Mouse (Mus musculus) ES-E14 (cell line): ENCODE measurements around the gene Abhd2. TPM values are rescaled to one million over a fixed set of nuclear protein-coding genes. Genes with fewer than 3 reads are reported as not detected.

Experiments used
- DNase-seq: peaks from one replicate; pipeline ENCODE4 v3.0.0-alpha.2; 2013; ENCODE audit warnings: low read depth, low spot score
- H3K27ac ChIP-seq: 2 replicates; pipeline ENCODE4 v1.5.1; 2012; ENCODE audit warnings: low read depth, mild to moderate bottlenecking, low read length, moderate library complexity, mixed read lengths; ENCODE audit not compliant: poor library complexity, insufficient read depth, severe bottlenecking
- H3K36me3 ChIP-seq: 2 replicates; pipeline ENCODE4 v1.6.1; 2012; ENCODE audit warnings: mild to moderate bottlenecking, low read length, moderate library complexity, mixed read lengths; ENCODE audit not compliant: control insufficient read depth, poor library complexity, insufficient read depth, severe bottlenecking
- H3K4me1 ChIP-seq, 2 experiments: fragments of 150-350 bp in 1 of 2; sonication (generic) in 1 of 2; 2 replicates each; pipeline ENCODE4 v1.6.1; 2012; ENCODE audit warnings: low read length in 2 of 2, mild to moderate bottlenecking in 1 of 2, mixed read lengths in 1 of 2; ENCODE audit not compliant: control insufficient read depth in 2 of 2, insufficient read depth in 2 of 2, poor library complexity in 1 of 2
- H3K4me3 ChIP-seq, 2 experiments: fragments of 150-350 bp in 1 of 2; sonication (generic) in 1 of 2; 2 replicates each; pipeline ENCODE4 v1.5.1; 2012; ENCODE audit warnings: low read length in 2 of 2, low read depth in 1 of 2, mild to moderate bottlenecking in 1 of 2, mixed read lengths in 1 of 2; ENCODE audit not compliant: insufficient read depth in 1 of 2, poor library complexity in 1 of 2, severe bottlenecking in 1 of 2
- H3K9ac ChIP-seq: 2 replicates; pipeline ENCODE4 v1.6.1; 2012; ENCODE audit warnings: low read depth, mild to moderate bottlenecking, low read length, mixed read lengths; ENCODE audit not compliant: poor library complexity, insufficient read depth, severe bottlenecking
- H3K9me3 ChIP-seq: fragments of 150-350 bp; sonication (generic); 2 replicates; pipeline ENCODE4 v1.6.1; 2012; ENCODE audit warnings: low read depth, mild to moderate bottlenecking, low read length; ENCODE audit not compliant: control insufficient read depth, insufficient read depth
- CHD2 ChIP-seq: IDR thresholded peaks from 2 replicates; pipeline ENCODE4 v1.6.1; 2014; ENCODE audit warnings: mild to moderate bottlenecking, low read depth, low read length, inconsistent platforms
- HCFC1 ChIP-seq: IDR thresholded peaks from 2 replicates; pipeline ENCODE4 v1.6.1; 2012; ENCODE audit warnings: low read length, inconsistent platforms, borderline replicate concordance; ENCODE audit not compliant: insufficient read depth
- MAFK ChIP-seq: IDR thresholded peaks from 2 replicates; pipeline ENCODE4 v1.6.1; 2014; ENCODE audit warnings: mild to moderate bottlenecking, low read depth, low read length, inconsistent platforms; ENCODE audit not compliant: insufficient read depth
- ZC3H11A ChIP-seq: IDR thresholded peaks from 2 replicates; pipeline ENCODE4 v1.6.1; 2012; ENCODE audit warnings: low read depth, mild to moderate bottlenecking, inconsistent platforms, low read length, borderline replicate concordance
- ZNF384 ChIP-seq: IDR thresholded peaks from 2 replicates; pipeline ENCODE4 v1.6.1; 2012; ENCODE audit warnings: low read depth, low read length, inconsistent platforms
- in situ Hi-C, 2 experiments: fragments of 600-800 bp; cut with MboI; formaldehyde crosslinking; loops; one replicate each; pipeline ENCODE4 v1.15.1; 2025; ENCODE audit warnings: low sequenced_read_pairs in 2 of 2, inconsistent platforms in 1 of 2; ENCODE audit not compliant: unreplicated experiment in 2 of 2
- total RNA-seq: library from RNA; depleted of rRNA; stranded (reverse); fragments of 300-350 nt; gene quantifications from 2 replicates; pipeline ENCODE4 v1.2.3, GENCODE M21; 2012

Abhd2 gene
- total RNA-seq, 1 experiment, result 58.9 TPM

GRCm38 (mm10) chr7:79302586-79302985 lies 29.6 kb downstream of the Abhd2 start:
- in situ Hi-C loops, result no loop called here
- Histone ChIP-seq H3K9ac (no peak overlapping the region), H3K27ac (no peak overlapping the region)

DNA sequence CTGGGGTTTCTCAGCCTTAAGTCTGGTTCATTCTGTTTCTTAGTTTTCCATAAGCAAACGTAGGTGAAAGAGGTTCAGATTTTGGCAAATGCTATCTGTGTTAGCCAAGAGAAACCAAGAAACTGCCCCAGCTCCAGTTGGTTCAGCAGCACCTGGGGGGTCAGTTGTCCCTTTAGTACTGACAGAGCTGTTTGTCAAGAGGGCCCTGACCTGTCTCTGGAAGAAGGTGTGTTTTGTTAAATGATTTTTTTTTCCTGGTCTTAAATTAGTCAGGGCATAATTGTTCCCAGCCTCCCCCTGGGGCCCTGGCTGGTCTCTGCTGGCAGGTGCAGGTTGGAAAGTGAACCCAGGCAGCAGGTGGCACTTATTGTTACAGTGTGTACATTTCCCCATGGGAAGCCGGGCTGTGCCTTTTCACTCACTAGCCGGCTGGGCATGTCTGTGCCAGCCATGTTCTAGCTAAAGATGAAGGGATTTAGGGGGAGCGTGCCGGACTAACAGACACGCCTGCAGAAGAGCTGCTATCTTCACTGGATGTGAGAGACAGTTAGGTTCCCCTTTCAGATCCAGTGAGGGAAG lies 30.3 kb downstream of the Abhd2 start:
- no peak overlapping the region for H3K9ac ChIP-seq
- H3K36me3 ChIP-seq, result no peaks in the 10 kb centered on the region
- TF ChIP-seq MAFK (no peak), ZNF384 (no peak), HCFC1 (no peak), CHD2 (no peak), ZC3H11A (no peak)
- H3K27ac ChIP-seq, result no peak overlapping the region
- no peak for DNase-seq
- in situ Hi-C loops, result no loop called here
- H3K4me1 ChIP-seq, result peaks cover 1 to 23% of the 10 kb centered on the region in 2 experiments; a peak in 2 of 4 replicates
- no peaks in the 10 kb centered on the region for H3K9me3 ChIP-seq
- no peak overlapping the region for H3K4me3 ChIP-seq

More at GRCm38 (mm10) chr7:79302586-79302985, 29.6 kb downstream of the Abhd2 start:
- H3K4me1 ChIP-seq, result peaks cover 1 to 28% of the 10 kb centered on the region in 2 experiments; a peak in 2 of 4 replicates
- H3K9me3 ChIP-seq, result no peaks in the 10 kb centered on the region
- H3K4me3 ChIP-seq, result no peak overlapping the region
- no peaks in the 10 kb centered on the region for H3K36me3 ChIP-seq
- TF ChIP-seq MAFK, result no peak
- no peak for TF ChIP-seq ZC3H11A
- TF ChIP-seq HCFC1, result no peak
- no peak for TF ChIP-seq CHD2
- TF ChIP-seq ZNF384, result no peak
- DNase-seq, result no peak

GRCm38 (mm10) chr7:79308455-79309030 lies 35.5 kb downstream of the Abhd2 start:
- peaks cover 3 to 5% of the 10 kb centered on the region in 2 experiments; a peak in 2 of 4 replicates for H3K4me1 ChIP-seq
- no peak overlapping the region for H3K27ac ChIP-seq
- in situ Hi-C loops, result no loop called here

DNA sequence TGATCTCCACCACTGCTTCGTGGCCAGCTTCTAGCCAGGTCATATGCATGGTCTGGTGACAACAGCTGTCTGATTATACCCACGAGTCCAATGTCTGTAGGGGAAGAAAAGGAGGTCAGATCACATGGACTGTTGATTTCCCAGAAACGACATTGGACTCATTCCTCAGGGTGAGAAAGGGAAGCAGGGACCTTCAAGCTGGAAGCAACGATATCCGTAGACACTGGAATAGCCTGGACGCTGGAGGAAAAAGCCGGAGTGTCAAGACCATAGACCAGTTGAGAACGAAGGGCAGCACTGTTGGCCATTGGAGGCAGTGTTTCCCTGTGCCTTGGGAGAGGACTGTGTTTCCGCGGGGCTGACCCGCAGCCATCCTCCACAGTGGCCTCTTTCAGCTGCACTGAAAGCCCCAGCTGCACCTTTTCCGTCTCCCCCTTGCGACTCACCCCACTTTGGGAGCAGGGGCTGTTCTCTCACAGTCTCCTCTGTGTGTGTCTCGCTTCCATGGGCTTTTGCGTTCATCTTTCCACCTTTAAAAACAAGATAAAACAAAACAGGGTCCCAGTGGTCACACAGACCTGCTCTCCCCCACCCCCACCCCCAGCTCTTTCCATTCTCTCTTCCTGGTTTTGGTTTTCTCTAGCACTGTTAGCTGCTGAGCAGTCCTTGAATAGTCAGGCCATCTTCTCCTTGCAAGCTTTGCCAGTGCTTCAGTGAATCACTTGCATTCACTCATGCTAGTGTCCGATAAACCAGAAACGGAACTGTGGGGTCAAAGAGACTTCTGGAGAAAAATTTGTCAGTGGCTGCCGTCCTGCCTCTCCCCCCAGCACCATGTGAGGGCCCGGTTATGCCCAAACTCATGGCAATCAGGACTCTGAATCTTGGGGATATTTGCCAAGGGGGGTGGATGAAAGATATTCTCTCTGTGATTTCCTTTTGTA lies 36.5 kb downstream of the Abhd2 start:
- Histone ChIP-seq H3K4me3 (no peak overlapping the region), H3K9ac (no peak overlapping the region), H3K27ac (no peak overlapping the region), H3K9me3 (no peaks in the 10 kb centered on the region), H3K36me3 (no peaks in the 10 kb centered on the region; the same call in 1 of the 2 replicates), H3K4me1 (peaks cover 5 to 8% of the 10 kb centered on the region in 2 experiments; a peak in 2 of 4 replicates)
- in situ Hi-C loops, result no loop called here
- TF ChIP-seq MAFK, result no peak
- no peak for TF ChIP-seq ZC3H11A
- no peak for TF ChIP-seq ZNF384
- TF ChIP-seq HCFC1, result no peak
- no peak for TF ChIP-seq CHD2
- DNase-seq, result no peak

More at GRCm38 (mm10) chr7:79308455-79309030, 35.5 kb downstream of the Abhd2 start:
- Histone ChIP-seq H3K9ac (no peak overlapping the region), H3K9me3 (no peaks in the 10 kb centered on the region), H3K4me3 (no peak overlapping the region), H3K36me3 (no peaks in the 10 kb centered on the region; the same call in 1 of the 2 replicates)
- no peak for DNase-seq
- TF ChIP-seq ZNF384 (no peak), MAFK (no peak), HCFC1 (no peak), ZC3H11A (no peak), CHD2 (no peak)
